Mouse (Mus musculus) G1E (cell line): ENCODE data around the gene Tom1. TPM values are rescaled to one million over a fixed set of nuclear protein-coding genes. Genes with fewer than 3 reads are reported as not detected.
A peak's percentile ranks its signal among the peaks of the same experiment; 100 is the strongest.

ENCODE experiments used
- ATAC-seq: 2 replicates; pipeline ENCODE4 v1.8.0; 2016; ENCODE audit warnings: mild to moderate bottlenecking; ENCODE audit not compliant: insufficient number of reproducible peaks, poor library complexity, low FRiP score, severe bottlenecking; ENCODE audit errors: extremely low read depth
- DNase-seq: peaks from one replicate; pipeline ENCODE4 v3.0.0; 2012; ENCODE audit warnings: low spot score
- H3K27me3 ChIP-seq: 2 replicates; pipeline ENCODE4 v1.6.1; 2012; ENCODE audit warnings: mild to moderate bottlenecking, low read length, inconsistent platforms; ENCODE audit not compliant: insufficient read depth
- H3K36me3 ChIP-seq: replicated peaks from 2 replicates; pipeline ENCODE3; 2012; ENCODE audit warnings: mild to moderate bottlenecking, inconsistent platforms
- H3K4me1 ChIP-seq: 2 replicates; pipeline ENCODE4 v1.6.1; 2012; ENCODE audit warnings: low read depth, low read length, inconsistent platforms, mixed read lengths; ENCODE audit not compliant: insufficient read depth
- H3K4me3 ChIP-seq: 2 replicates; pipeline ENCODE4 v1.5.1; 2012; ENCODE audit warnings: low read depth, mild to moderate bottlenecking, inconsistent platforms, low read length, moderate library complexity, mixed read lengths
- H3K9me3 ChIP-seq: replicated peaks from 2 replicates; pipeline ENCODE4 v1.6.1; 2012; ENCODE audit warnings: inconsistent platforms
- CTCF ChIP-seq: IDR thresholded peaks from 2 replicates; pipeline ENCODE4 v1.5.1; 2012; ENCODE audit warnings: low read depth, low read length, inconsistent platforms, mixed read lengths
- GATA1 ChIP-seq: IDR thresholded peaks from 2 replicates; pipeline ENCODE4 v1.6.1; 2012; ENCODE audit warnings: borderline replicate concordance, low read length, inconsistent platforms, mixed read lengths
- GATA2 ChIP-seq: IDR thresholded peaks from 2 replicates; pipeline ENCODE4 v1.6.1; 2012; ENCODE audit warnings: low read depth, low read length, inconsistent platforms, borderline replicate concordance
- POLR2AphosphoS5 ChIP-seq: IDR thresholded peaks from 2 replicates; pipeline ENCODE4 v1.6.1; 2012; ENCODE audit warnings: low read depth, low read length, inconsistent platforms; ENCODE audit not compliant: insufficient replicate concordance
- TAL1 ChIP-seq: conservative IDR thresholded peaks from 2 replicates; pipeline ENCODE4 v1.6.1; 2012; ENCODE audit warnings: low read depth, low read length, inconsistent platforms, mixed read lengths
- polyA plus RNA-seq: library from polyadenylated mRNA; stranded (reverse); fragments of >175 nt; gene quantifications from 2 replicates; pipeline ENCODE4 v1.2.3, GENCODE M21; 2012
- total RNA-seq, 2 experiments: library from RNA; stranded (forward) in 1 of 2; stranded (reverse) in 1 of 2; fragments of 200-1000 nt in 1 of 2; fragments of >200 nt in 1 of 2; fragmentation: Nextera tagmentation in 1 of 2; gene quantifications; 2 replicates each; pipeline ENCODE4 v1.2.3; 2014 to 2017

Tom1 gene
- total and polyA plus RNA-seq, 3 experiments: 17.4 to 42.6 (median 29.4) TPM

DNA sequence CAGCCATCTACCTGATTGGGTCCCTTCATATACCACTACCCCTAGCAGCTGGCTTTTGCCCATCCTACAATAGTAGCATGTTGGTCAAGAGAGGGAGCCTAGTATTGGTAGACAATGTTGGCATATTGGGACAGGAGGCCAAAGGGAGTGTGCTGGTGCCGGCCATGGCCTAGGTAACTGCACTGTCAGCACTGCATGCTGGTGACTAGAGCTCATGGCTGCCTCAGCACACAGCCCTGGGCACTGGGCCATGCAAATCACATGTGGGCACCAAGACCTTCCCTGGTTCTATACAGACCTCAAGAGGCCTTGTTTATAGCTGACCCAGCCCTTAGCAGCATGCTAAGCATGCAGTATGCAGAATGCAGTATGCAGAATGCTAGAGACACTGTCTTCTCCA is 36.8 kb downstream of the Tom1 start:
- Histone ChIP-seq H3K9me3 (no peaks in the 10 kb centered on the region), H3K27me3 (no peaks in the 10 kb centered on the region), H3K4me1 (peaks cover 20% of the 10 kb centered on the region), H3K36me3 (peaks cover 39% of the 10 kb centered on the region), H3K4me3 (no peak overlapping the region; the same call in 1 of the 2 replicates)
- DNase-seq: no peak
- TF ChIP-seq POLR2AphosphoS5 (no peak), CTCF (no peak), GATA2 (no peak), GATA1 (no peak), TAL1 (no peak)
- no peak for ATAC-seq

DNA sequence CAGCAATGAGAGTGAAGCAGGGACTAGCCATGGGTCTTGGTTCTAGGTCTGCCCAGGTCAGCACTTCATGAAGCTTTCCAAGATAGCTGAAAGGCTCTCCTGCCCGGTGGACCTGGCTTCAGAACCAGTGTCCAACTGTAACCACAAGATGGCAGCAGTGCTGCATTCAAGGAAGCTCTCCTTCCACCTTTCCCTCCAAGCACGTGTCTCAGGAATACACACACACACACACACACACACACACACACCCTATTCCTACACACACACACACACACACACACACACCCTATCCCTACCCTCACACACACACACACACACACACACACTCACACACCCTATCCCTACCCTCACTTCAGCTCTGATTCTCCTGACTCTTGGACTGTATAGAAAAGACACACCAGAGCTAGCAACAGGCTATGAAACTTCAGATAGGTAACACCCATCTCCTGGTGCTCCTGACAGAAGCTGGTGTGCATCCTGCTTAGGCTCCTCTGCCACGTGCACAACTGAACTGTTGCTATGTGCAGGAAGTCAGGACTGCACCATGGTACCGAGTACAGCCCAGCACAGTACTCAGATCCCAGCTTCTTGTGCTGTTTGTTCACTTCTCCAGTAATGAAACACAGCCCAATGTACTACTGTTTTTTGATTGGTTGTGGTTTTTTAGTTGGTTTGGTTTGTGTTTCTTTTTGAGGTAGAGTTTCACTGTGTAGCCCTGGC is 38.3 kb downstream of the Tom1 start:
- Histone ChIP-seq H3K4me3 (no peak overlapping the region), H3K9me3 (no peaks in the 10 kb centered on the region), H3K36me3 (peaks cover 25% of the 10 kb centered on the region), H3K27me3 (no peaks in the 10 kb centered on the region), H3K4me1 (peaks cover 20% of the 10 kb centered on the region)
- peak; percentile 61 for DNase-seq
- peak; percentile 80 for TF ChIP-seq CTCF
- no peak for TF ChIP-seq GATA1
- no peak for TF ChIP-seq POLR2AphosphoS5
- TF ChIP-seq TAL1: no peak
- TF ChIP-seq GATA2: no peak
- peak; percentile 80 for ATAC-seq

GRCm38 (mm10) chr8:75074876-75075275 is 41.4 kb downstream of the Tom1 start:
- ATAC-seq: no peak

DNA sequence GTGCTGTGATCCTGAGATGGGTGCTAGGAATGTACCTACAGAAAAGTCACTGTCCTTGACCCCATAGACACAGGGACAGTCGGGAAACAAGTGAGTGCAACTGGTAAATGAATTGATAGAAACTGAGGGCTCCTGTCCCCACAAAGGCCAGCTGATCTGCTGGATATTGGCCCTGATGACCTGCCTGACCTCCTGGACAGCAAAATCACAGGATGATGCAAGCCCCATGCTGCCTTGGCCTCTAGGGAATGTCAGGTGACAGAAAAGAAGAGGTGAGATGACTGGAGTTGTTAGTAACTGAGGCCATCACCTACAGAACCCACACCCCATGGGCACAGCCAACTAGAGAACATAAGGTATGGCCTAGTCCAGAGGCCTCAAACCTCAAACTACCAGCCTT is 44.7 kb downstream of the Tom1 start:
- ATAC-seq: no peak
- no peak overlapping the region for H3K4me3 ChIP-seq
- no peak for TF ChIP-seq GATA1
- no peaks in the 10 kb centered on the region for H3K27me3 ChIP-seq
- no peaks in the 10 kb centered on the region for H3K36me3 ChIP-seq
- no peaks in the 10 kb centered on the region for H3K9me3 ChIP-seq
- DNase-seq: no peak
- peaks cover 37% of the 10 kb centered on the region for H3K4me1 ChIP-seq

More at GRCm38 (mm10) chr8:75074876-75075275, 41.4 kb downstream of the Tom1 start:
- no peak for DNase-seq
- peaks cover 7% of the 10 kb centered on the region for H3K36me3 ChIP-seq
- no peak overlapping the region for H3K4me3 ChIP-seq
- TF ChIP-seq TAL1 (no peak), GATA2 (no peak), GATA1 (no peak), POLR2AphosphoS5 (no peak), CTCF (no peak)
- H3K27me3 ChIP-seq: no peaks in the 10 kb centered on the region
- peaks cover 28% of the 10 kb centered on the region for H3K4me1 ChIP-seq
- H3K9me3 ChIP-seq: no peaks in the 10 kb centered on the region

GRCm38 (mm10) chr8:75078851-75079250 is 45.3 kb downstream of the Tom1 start:
- Histone ChIP-seq H3K27me3 (no peaks in the 10 kb centered on the region), H3K36me3 (no peaks in the 10 kb centered on the region), H3K4me1 (peaks cover 43% of the 10 kb centered on the region), H3K4me3 (no peak overlapping the region), H3K9me3 (no peaks in the 10 kb centered on the region)
- no peak for TF ChIP-seq GATA1
- ATAC-seq (no peak), DNase-seq (no peak)

GRCm38 (mm10) chr8:75081364-75082040 is 48.0 kb downstream of the Tom1 start:
- H3K4me3 ChIP-seq: peak overlapping the region; percentile 38
- H3K36me3 ChIP-seq: no peaks in the 10 kb centered on the region
- no peaks in the 10 kb centered on the region for H3K9me3 ChIP-seq
- H3K4me1 ChIP-seq: peaks cover 62% of the 10 kb centered on the region
- ATAC-seq (no peak), DNase-seq (no peak)
- H3K27me3 ChIP-seq: no peaks in the 10 kb centered on the region
- TF ChIP-seq CTCF: no peak
- TF ChIP-seq TAL1: no peak
